Mouse (Mus musculus) right cerebral cortex, adult 18-20 months (tissue): ENCODE measurements around the gene Rab23.
"Not testable (repeated sequence)": the region's sequence is repeated elsewhere in the genome, so short reads cannot be mapped to it uniquely, and the experiment has no call there.

Source experiments
- DNase-seq: peaks from one replicate; pipeline ENCODE4 v3.0.0; 2022; ENCODE audit warnings: mixed read lengths

Rab23 gene

GRCm38 (mm10) chr1:33734001-33734685, 14.5 kb downstream of the Rab23 start:
- no peak for DNase-seq

- no peak for DNase-seq
Measured at GRCm38 (mm10) chr1:33738281-33738680, 18.6 kb downstream of the Rab23 start.

GRCm38 (mm10) chr1:33738681-33739278, 19.1 kb downstream of the Rab23 start:
- no peak for DNase-seq

GRCm38 (mm10) chr1:33739302-33739701, 19.6 kb downstream of the Rab23 start:
- peak; percentile 89 for DNase-seq

GRCm38 (mm10) chr1:33742903-33743302, 23.2 kb downstream of the Rab23 start:
- peak; percentile 59 for DNase-seq

GRCm38 (mm10) chr1:33744815-33745214, 25.1 kb downstream of the Rab23 start:
- not testable (repeated sequence) for DNase-seq

GRCm38 (mm10) chr1:33745901-33746300, 26.2 kb downstream of the Rab23 start:
- DNase-seq = no peak

GRCm38 (mm10) chr1:33749109-33749508, 29.4 kb downstream of the Rab23 start:
- DNase-seq = no peak

GRCm38 (mm10) chr1:33749709-33750108, 30.0 kb downstream of the Rab23 start:
- not testable (repeated sequence) for DNase-seq

- peak; percentile 53 for DNase-seq
Measured at GRCm38 (mm10) chr1:33751283-33751682, 31.6 kb downstream of the Rab23 start.

GRCm38 (mm10) chr1:33754089-33754488, 34.4 kb downstream of the Rab23 start:
- no peak for DNase-seq

- DNase-seq = no peak
Measured at GRCm38 (mm10) chr1:33754965-33755735, 35.5 kb downstream of the Rab23 start.

GRCm38 (mm10) chr1:33755799-33756198, 36.1 kb downstream of the Rab23 start:
- DNase-seq = no peak

GRCm38 (mm10) chr1:33756258-33757032, 36.8 kb downstream of the Rab23 start:
- DNase-seq = no peak

GRCm38 (mm10) chr1:33757033-33757413, 37.3 kb downstream of the Rab23 start:
- DNase-seq = no peak

GRCm38 (mm10) chr1:33757491-33758041, 37.9 kb downstream of the Rab23 start, which contains the start of gene Bag2:
Gene Bag2, minus strand, starts transcription at chr1:33757795.
- DNase-seq = peak; percentile 65

- no peak for DNase-seq
Measured at GRCm38 (mm10) chr1:33758488-33758887, 38.8 kb downstream of the Rab23 start.

- DNase-seq = no peak
Measured at GRCm38 (mm10) chr1:33763826-33764225, 44.1 kb downstream of the Rab23 start.

- no peak for DNase-seq
Measured at GRCm38 (mm10) chr1:33765468-33766080, 45.9 kb downstream of the Rab23 start.

- DNase-seq = no peak
Measured at GRCm38 (mm10) chr1:33766520-33767508, 47.1 kb downstream of the Rab23 start.
